Mouse (Mus musculus): ENCODE measurements around the gene Actn4. TPM values are rescaled to one million over a fixed set of nuclear protein-coding genes. Genes with fewer than 3 reads are reported as not detected.

Gene Actn4
- total RNA-seq, 1 experiment = 566 TPM

GRCm38 (mm10) chr7:28965346-28965840 is 3.3 kb upstream of the Actn4 start:
- no peak for DNase-seq (ENCODE audit: low read depth, low spot score)
- TF ChIP-seq MAFK (IDR thresholded peaks at IDR 0.05; ENCODE audit: insufficient read depth, low read depth, low read length) (no peak), CHD2 (IDR thresholded peaks at IDR 0.05; ENCODE audit: low read depth, low read length) (no peak), HCFC1 (IDR thresholded peaks at IDR 0.05; ENCODE audit: borderline replicate concordance, insufficient read depth, low read length) (no peak), ZC3H11A (IDR thresholded peaks at IDR 0.05; ENCODE audit: borderline replicate concordance, low read depth, low read length) (no peak), ZNF384 (IDR thresholded peaks at IDR 0.05; ENCODE audit: low read depth, low read length) (no peak)
- in situ Hi-C loops (cut with MboI; ENCODE audit: low sequenced_read_pairs in 2 of 2, unreplicated experiment in 2 of 2) = no loop called here
- peaks cover 20 to 25% of the 10 kb centered on the region in 2 experiments for H3K4me1 ChIP-seq (ENCODE audit: control insufficient read depth in 2 of 2, insufficient read depth in 2 of 2, low read length in 2 of 2, poor library complexity in 1 of 2)
- H3K36me3 ChIP-seq (ENCODE audit: control insufficient read depth, insufficient read depth, low read length, poor library complexity, severe bottlenecking) = peaks cover 5% of the 10 kb centered on the region; the same call in 1 of the 2 replicates
- 0 out of 4 replicates have a peak overlapping the region, but pooled peaks of 1 of the 2 experiments have one; percentile 3 for H3K4me3 ChIP-seq (ENCODE audit: insufficient read depth in 1 of 2, low read depth in 1 of 2, low read length in 2 of 2, poor library complexity in 1 of 2, severe bottlenecking in 1 of 2)
- no peaks in the 10 kb centered on the region for H3K9me3 ChIP-seq (ENCODE audit: control insufficient read depth, insufficient read depth, low read depth, low read length)
- H3K9ac ChIP-seq (ENCODE audit: insufficient read depth, low read depth, low read length, poor library complexity, severe bottlenecking) = peak overlapping the region; percentile 57; the same call in 1 of the 2 replicates
- peak overlapping the region; percentile 99; the same call in 1 of the 2 replicates for H3K27ac ChIP-seq (ENCODE audit: insufficient read depth, low read depth, low read length, poor library complexity, severe bottlenecking)

- H3K36me3 ChIP-seq (ENCODE audit: control insufficient read depth, insufficient read depth, low read length, poor library complexity, severe bottlenecking) = no peaks in the 10 kb centered on the region
- no peak for DNase-seq (ENCODE audit: low read depth, low spot score)
- H3K4me1 ChIP-seq (ENCODE audit: control insufficient read depth in 2 of 2, insufficient read depth in 2 of 2, low read length in 2 of 2, poor library complexity in 1 of 2) = peaks cover 14 to 15% of the 10 kb centered on the region in 2 experiments
- H3K9me3 ChIP-seq (ENCODE audit: control insufficient read depth, insufficient read depth, low read depth, low read length) = no peaks in the 10 kb centered on the region
- in situ Hi-C loops (cut with MboI; ENCODE audit: low sequenced_read_pairs in 2 of 2, unreplicated experiment in 2 of 2) = no loop called here
- H3K4me3 ChIP-seq (ENCODE audit: insufficient read depth in 1 of 2, low read depth in 1 of 2, low read length in 2 of 2, poor library complexity in 1 of 2, severe bottlenecking in 1 of 2) = peak overlapping the region in 1 of 2 experiments; percentile 24; a peak in 2 of 4 replicates
- peak overlapping the region; percentile 62; the same call in 1 of the 2 replicates for H3K9ac ChIP-seq (ENCODE audit: insufficient read depth, low read depth, low read length, poor library complexity, severe bottlenecking)
- TF ChIP-seq ZC3H11A (IDR thresholded peaks at IDR 0.05; ENCODE audit: borderline replicate concordance, low read depth, low read length) = no peak
- no peak for TF ChIP-seq MAFK (IDR thresholded peaks at IDR 0.05; ENCODE audit: insufficient read depth, low read depth, low read length)
- no peak for TF ChIP-seq CHD2 (IDR thresholded peaks at IDR 0.05; ENCODE audit: low read depth, low read length)
- TF ChIP-seq HCFC1 (IDR thresholded peaks at IDR 0.05; ENCODE audit: borderline replicate concordance, insufficient read depth, low read length) = no peak
- no peak for TF ChIP-seq ZNF384 (IDR thresholded peaks at IDR 0.05; ENCODE audit: low read depth, low read length)
- H3K27ac ChIP-seq (ENCODE audit: insufficient read depth, low read depth, low read length, poor library complexity, severe bottlenecking) = peak overlapping the region; percentile 82
Measured at GRCm38 (mm10) chr7:28963399-28963923, 1.3 kb upstream of the Actn4 start.

- no peak for DNase-seq (ENCODE audit: low read depth, low spot score)
- Histone ChIP-seq H3K27ac (ENCODE audit: insufficient read depth, low read depth, low read length, poor library complexity, severe bottlenecking) (peak overlapping the region; percentile 77), H3K9me3 (ENCODE audit: control insufficient read depth, insufficient read depth, low read depth, low read length) (no peaks in the 10 kb centered on the region), H3K36me3 (ENCODE audit: control insufficient read depth, insufficient read depth, low read length, poor library complexity, severe bottlenecking) (no peaks in the 10 kb centered on the region), H3K4me3 (ENCODE audit: insufficient read depth in 1 of 2, low read depth in 1 of 2, low read length in 2 of 2, poor library complexity in 1 of 2, severe bottlenecking in 1 of 2) (peak overlapping the region; percentile 87 to 89), H3K9ac (ENCODE audit: insufficient read depth, low read depth, low read length, poor library complexity, severe bottlenecking) (peak overlapping the region; percentile 92), H3K4me1 (ENCODE audit: control insufficient read depth in 2 of 2, insufficient read depth in 2 of 2, low read length in 2 of 2, poor library complexity in 1 of 2) (peaks cover 19 to 21% of the 10 kb centered on the region in 2 experiments)
- TF ChIP-seq ZNF384 (IDR thresholded peaks at IDR 0.05; ENCODE audit: low read depth, low read length) (no peak), ZC3H11A (IDR thresholded peaks at IDR 0.05; ENCODE audit: borderline replicate concordance, low read depth, low read length) (no peak), HCFC1 (IDR thresholded peaks at IDR 0.05; ENCODE audit: borderline replicate concordance, insufficient read depth, low read length) (no peak)
- in situ Hi-C loops (cut with MboI; ENCODE audit: low sequenced_read_pairs in 2 of 2, unreplicated experiment in 2 of 2) = no loop called here
Measured at GRCm38 (mm10) chr7:28961584-28961926, 585 bp downstream of the Actn4 start.

GRCm38 (mm10) chr7:28960354-28961046 is 1.6 kb downstream of the Actn4 start:
- no peaks in the 10 kb centered on the region for H3K36me3 ChIP-seq (ENCODE audit: control insufficient read depth, insufficient read depth, low read length, poor library complexity, severe bottlenecking)
- TF ChIP-seq MAFK (IDR thresholded peaks at IDR 0.05; ENCODE audit: insufficient read depth, low read depth, low read length) (no peak), HCFC1 (IDR thresholded peaks at IDR 0.05; ENCODE audit: borderline replicate concordance, insufficient read depth, low read length) (no peak), ZNF384 (IDR thresholded peaks at IDR 0.05; ENCODE audit: low read depth, low read length) (no peak), ZC3H11A (IDR thresholded peaks at IDR 0.05; ENCODE audit: borderline replicate concordance, low read depth, low read length) (no peak), CHD2 (IDR thresholded peaks at IDR 0.05; ENCODE audit: low read depth, low read length) (no peak)
- H3K4me3 ChIP-seq (ENCODE audit: insufficient read depth in 1 of 2, low read depth in 1 of 2, low read length in 2 of 2, poor library complexity in 1 of 2, severe bottlenecking in 1 of 2) = peak overlapping the region; percentile 87 to 89
- no peak for DNase-seq (ENCODE audit: low read depth, low spot score)
- no peaks in the 10 kb centered on the region for H3K9me3 ChIP-seq (ENCODE audit: control insufficient read depth, insufficient read depth, low read depth, low read length)
- H3K9ac ChIP-seq (ENCODE audit: insufficient read depth, low read depth, low read length, poor library complexity, severe bottlenecking) = peak overlapping the region; percentile 45; the same call in 1 of the 2 replicates
- H3K27ac ChIP-seq (ENCODE audit: insufficient read depth, low read depth, low read length, poor library complexity, severe bottlenecking) = no peak overlapping the region
- in situ Hi-C loops (cut with MboI; ENCODE audit: low sequenced_read_pairs in 2 of 2, unreplicated experiment in 2 of 2) = no loop called here
- peaks cover 15 to 19% of the 10 kb centered on the region in 2 experiments for H3K4me1 ChIP-seq (ENCODE audit: control insufficient read depth in 2 of 2, insufficient read depth in 2 of 2, low read length in 2 of 2, poor library complexity in 1 of 2)
